Mouse (Mus musculus) urinary bladder, adult 18-20 months (tissue): ENCODE results near the gene Zbtb11.
"Not testable (repeated sequence)": the region's sequence is repeated elsewhere in the genome, so short reads cannot be mapped to it uniquely, and the experiment has no call there.

ENCODE experiments used
- DNase-seq, 2 experiments: peaks; one replicate each; pipeline ENCODE4 v3.0.0; 2022; ENCODE audit warnings: low spot score in 2 of 2, mixed read lengths in 2 of 2

Zbtb11 gene

GRCm38 (mm10) chr16:56038090-56038489, 64.4 kb downstream of the Zbtb11 start:
- no peak for DNase-seq

GRCm38 (mm10) chr16:56048038-56048437, 74.4 kb downstream of the Zbtb11 start, which contains the start of gene Senp7:
TSS of gene Senp7 (plus strand) at chr16:56048338.
- DNase-seq: not testable (repeated sequence)

GRCm38 (mm10) chr16:56055911-56056310, 82.2 kb downstream of the Zbtb11 start:
- DNase-seq: no peak

- no peak for DNase-seq
These were observed 83.4 kb downstream of the Zbtb11 start for GRCm38 (mm10) chr16:56056944-56057590.

- DNase-seq: no peak
These were observed 84.5 kb downstream of the Zbtb11 start for GRCm38 (mm10) chr16:56058151-56058550.
